Mouse (Mus musculus) olfactory bulb, adult 2 months (tissue): Measurements from ENCODE around the gene Olfr1176.

Experiments used
- CTCF ChIP-seq: fragments of 200-500 bp; IDR thresholded peaks from 2 replicates; pipeline ENCODE4 v1.5.1; 2012; ENCODE audit warnings: low read depth, mild to moderate bottlenecking, low read length, moderate library complexity; ENCODE audit not compliant: insufficient read depth
- POLR2A ChIP-seq: fragments of 200-500 bp; IDR thresholded peaks from 2 replicates; pipeline ENCODE4 v1.6.1; 2012; ENCODE audit warnings: mild to moderate bottlenecking, low read depth, low read length, moderate library complexity; ENCODE audit not compliant: insufficient read depth

- TF ChIP-seq CTCF = no peak
- TF ChIP-seq POLR2A = no peak
Observed at GRCm38 (mm10) chr2:88327115-88327514, 9.4 kb upstream of the Olfr1176 start, which contains the start of gene Olfr1175-ps.
